Mouse (Mus musculus): ENCODE results near the gene Tmem211.

The Tmem211 gene

DNA sequence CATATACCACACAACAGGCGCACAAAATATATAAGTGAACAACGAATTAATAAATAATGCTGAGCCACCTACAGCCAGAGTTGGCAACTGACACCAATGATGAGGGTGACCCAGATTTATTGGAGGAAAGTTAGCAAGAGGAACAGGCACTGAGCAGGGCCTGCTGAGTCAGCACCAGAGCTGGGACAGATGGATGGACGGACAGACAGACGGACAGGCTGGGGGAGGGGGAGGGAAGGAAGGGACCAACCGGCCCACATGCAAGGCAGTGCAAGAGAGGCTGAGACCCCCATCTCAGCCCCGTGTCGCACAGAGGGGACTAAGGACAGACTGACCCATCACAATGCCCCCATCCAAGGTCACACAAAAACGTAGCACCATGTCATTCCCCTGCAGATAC is 12.7 kb upstream of the Tmem211 start:
- DNase-seq = no peak

- DNase-seq = peak; percentile 71 to 72
These were observed 12.3 kb upstream of the Tmem211 start for GRCm38 (mm10) chr5:113214455-113214854.

GRCm38 (mm10) chr5:113215610-113216011 is 11.1 kb upstream of the Tmem211 start:
- DNase-seq = no peak

DNA sequence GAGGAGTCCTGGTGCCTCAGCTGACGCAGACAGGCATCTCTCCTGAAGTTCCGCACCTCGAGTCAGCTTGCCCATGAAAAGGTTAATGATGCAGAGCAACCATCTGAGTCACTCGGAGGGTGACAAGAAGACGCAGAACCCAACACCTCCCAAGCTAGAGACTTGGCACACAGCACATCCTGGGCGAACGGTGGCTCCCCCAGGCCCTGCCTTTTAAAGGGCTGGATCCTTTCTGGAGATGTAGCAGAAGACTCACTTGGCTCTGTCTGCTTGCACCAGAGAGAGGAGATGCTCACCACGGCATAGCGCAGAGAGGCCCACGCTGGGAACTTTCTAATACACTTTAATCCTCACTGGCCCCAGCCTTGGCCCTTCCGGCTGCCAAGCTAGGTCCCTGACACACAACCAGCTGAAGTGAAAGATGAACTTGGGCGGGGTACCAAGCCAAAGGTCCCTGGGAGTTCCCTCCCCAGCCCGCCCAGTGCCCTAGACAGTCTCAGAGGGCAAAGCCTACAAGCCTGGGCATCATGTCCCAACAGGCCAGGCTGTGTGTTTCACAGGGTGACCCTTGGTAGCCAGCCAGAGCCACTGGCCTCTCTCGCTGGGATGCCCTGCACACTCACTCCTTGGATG is 10.3 kb upstream of the Tmem211 start:
- DNase-seq = peak; percentile 80 to 82

- DNase-seq = peak in 1 of 2 experiments; percentile 65
These were observed 9.6 kb upstream of the Tmem211 start for GRCm38 (mm10) chr5:113217076-113217475.

- DNase-seq = no peak
These were observed 8.0 kb upstream of the Tmem211 start for GRCm38 (mm10) chr5:113218617-113219235.

DNA sequence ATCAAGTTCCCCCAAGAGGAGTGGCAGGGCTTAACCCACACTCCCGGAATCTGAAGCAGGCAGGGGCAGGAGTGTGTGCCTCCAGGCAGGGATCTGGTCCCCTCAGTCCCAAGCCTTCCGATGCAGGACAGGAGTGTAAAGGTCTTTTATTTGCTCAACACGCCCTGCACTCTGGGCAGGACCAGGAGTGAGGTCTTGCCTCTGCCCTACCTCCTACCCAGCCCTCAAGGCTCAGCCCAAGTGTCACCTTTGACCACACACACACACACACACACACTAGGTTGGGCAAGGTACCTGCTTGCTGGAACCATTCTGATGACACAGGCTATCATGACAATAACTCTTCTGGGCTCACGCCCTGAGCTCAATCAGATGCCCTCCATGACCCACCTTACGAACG is 7.3 kb upstream of the Tmem211 start:
- peak in 1 of 2 experiments; percentile 50 for DNase-seq

DNA sequence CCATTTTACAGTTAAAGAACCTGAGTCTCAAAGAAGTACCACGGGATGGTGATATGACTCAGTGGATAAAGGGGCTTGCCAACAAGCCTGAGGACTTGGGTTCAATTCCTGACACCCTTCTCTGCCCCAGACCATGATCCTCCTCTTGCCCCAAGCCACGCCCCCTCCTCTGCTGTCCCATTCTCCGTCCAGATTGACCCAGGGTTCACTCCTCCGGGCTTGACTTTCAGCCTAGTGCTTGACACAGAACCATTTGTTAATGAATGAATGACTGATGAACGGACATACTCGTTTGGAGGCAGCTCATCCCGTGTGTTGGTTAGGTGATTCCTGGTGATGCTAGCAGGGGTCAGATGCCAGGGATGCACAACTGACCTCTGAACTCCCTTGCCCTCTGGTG is 6.8 kb upstream of the Tmem211 start:
- no peak for DNase-seq

GRCm38 (mm10) chr5:113220383-113221146 is 6.1 kb upstream of the Tmem211 start:
- DNase-seq = peak; percentile 84 to 86

DNA sequence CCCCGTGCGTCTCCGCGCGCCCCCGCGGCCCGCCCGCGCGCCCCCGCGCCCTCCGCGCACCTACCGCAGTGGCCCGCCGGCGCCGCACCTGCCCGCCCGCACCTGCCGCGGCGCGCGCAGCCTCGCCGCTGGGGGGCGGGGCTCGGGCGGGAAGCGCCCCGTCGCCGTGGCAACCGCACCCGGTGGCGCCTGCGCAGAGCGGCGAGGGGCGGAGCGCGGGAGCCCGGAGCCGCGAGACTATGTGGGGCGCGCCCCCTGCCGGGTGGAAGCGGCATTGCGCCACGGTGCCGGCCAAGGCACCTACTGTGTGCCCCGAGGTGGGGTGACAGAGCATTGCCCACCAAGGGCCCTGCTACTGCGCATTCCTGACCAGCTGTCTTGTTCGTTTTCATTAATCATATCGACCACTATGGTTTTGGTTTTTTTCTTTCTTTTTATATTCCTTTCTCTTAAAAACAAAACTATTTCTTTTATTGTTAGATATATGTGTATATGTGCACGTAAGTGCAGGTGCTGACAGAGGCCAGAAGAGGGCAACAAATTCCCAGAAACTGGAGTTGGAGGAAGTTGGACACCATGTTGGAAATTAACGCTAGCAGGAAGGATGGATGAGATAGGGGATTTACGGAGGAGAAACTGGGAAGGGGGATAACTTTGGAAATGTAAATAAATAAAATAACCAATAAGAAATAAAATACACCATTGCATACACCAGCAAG is 5.4 kb upstream of the Tmem211 start, which contains the start of gene 2900026A02Rik:
TSS of gene 2900026A02Rik (minus strand) at position 90 of the 719 bp plus-strand sequence.
- peak; percentile 73 to 83 for DNase-seq

- no peak for DNase-seq
These were observed 2.8 kb upstream of the Tmem211 start for GRCm38 (mm10) chr5:113223888-113224287.

- DNase-seq = no peak
These were observed 1.4 kb upstream of the Tmem211 start for GRCm38 (mm10) chr5:113225271-113225670.

DNA sequence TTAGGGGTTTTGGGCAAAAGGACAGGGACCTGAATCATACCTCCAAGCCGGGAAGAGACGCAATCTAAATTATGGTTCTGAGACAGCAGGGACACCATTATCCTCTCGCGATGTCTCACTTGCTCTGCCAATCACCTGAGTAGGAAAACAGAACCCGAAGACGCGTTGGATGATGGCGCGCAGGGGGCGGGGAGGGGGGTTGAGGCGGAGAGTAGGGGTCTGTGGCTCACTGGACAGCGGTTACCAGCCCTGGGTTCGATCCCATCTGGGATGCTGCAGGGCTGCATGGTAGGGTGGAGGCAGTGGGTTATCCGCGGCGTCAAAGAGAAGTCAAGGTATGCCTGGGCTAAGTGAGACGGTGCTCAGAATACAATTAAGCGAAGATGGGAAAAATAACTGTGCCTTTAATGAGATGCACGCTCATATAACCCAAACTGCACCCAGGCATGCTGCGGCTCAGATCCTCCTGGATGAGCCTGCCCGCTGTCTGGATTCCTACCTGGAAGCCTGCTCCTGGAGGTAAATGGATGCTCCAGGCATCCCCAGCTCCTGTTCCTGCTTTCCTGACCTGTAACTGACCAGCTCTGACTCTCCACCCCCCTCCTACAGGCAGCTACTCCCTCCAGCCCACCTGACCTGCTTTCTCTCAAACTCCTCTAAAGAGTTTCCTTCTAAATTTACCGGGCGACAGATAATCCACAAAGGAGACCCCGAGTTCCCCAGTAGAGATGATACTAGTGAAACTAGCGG is 848 bp upstream of the Tmem211 start:
- no peak for DNase-seq

DNA sequence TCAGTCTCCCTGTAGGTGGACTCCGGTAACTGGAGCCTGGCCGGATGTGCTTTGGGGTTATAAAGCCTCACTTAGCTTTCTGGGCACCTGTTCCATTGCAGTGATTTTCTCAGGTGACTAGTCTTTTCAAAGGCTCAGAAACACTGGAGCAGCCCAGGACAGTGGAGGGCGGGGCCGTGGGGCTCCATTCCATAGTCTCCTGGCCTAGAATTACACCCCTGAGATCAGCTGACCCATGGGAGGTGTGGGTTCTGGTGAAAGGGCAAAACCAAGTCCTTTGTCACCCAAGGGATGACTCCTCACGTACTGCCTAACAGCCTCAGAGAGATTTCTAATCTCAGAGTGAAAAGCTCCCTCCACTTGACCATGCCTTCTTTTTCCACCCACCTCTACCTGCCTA is 3.5 kb downstream of the Tmem211 start:
- no peak for DNase-seq

GRCm38 (mm10) chr5:113249263-113249930 is 22.7 kb downstream of the Tmem211 start:
- DNase-seq = no peak

GRCm38 (mm10) chr5:113250806-113251205 is 24.1 kb downstream of the Tmem211 start:
- no peak for DNase-seq

DNA sequence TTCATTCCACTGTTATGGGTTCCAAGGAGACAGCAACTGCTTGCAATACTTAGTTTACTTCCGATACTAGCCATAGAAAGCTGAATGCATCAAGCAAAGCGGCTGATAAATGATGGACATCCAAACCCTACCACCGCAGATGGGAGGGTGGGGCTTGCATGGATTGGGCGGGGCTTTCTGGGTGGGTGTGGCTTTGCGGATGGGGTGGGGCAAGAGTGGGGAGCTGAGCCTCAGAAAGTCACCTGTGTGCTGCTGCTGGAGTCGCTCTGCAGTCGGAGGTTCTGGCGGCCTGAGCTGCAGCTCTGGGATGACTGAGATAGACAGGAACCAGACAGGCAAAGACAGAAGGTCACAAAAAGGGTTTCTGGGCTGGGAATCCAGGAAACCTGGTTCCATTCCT is 38.9 kb downstream of the Tmem211 start:
- DNase-seq = no peak

- DNase-seq = no peak
These were observed 41.5 kb downstream of the Tmem211 start for GRCm38 (mm10) chr5:113268246-113268645.

GRCm38 (mm10) chr5:113270043-113270442 is 43.3 kb downstream of the Tmem211 start:
- DNase-seq = no peak

DNA sequence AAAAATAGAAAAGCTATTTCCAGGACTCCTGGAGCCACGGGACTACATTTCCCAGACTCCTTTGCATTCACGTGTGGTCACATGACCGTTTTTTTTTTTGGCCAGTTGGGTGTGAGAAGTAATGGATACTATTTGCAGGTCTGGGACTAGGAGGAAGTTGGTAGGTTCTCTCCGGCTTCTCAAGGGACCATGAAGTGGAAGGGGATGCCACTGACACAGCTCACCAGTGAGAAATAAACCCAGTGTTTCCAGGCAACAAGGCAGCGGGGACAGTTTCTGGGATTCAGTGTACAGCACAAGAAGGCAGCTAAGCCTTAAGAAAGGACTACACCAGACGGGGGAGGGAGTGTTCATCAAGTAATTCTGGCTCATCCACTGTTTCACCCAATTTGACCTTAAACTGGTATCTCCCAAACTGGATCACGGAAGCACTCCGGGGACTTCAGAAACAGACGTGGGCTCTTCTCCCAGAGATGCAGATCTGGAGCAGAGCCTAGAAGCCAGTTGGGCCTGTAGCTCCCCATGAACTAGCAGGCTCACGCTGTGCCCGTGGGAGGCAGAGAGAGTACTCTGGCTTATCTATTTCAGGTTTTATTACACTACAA is 44.6 kb downstream of the Tmem211 start:
- no peak for DNase-seq

GRCm38 (mm10) chr5:113275839-113276238 is 49.1 kb downstream of the Tmem211 start:
- DNase-seq = no peak
